Mouse (Mus musculus) inflammation-experienced regulatory T-cells, adult 6 months (primary cell): ENCODE data around the gene Kdm2a. TPM values are rescaled to one million over a fixed set of nuclear protein-coding genes. Genes with fewer than 3 reads are reported as not detected.

Source experiments
- ATAC-seq: one replicate; pipeline ENCODE4 v1.8.0; 2017
- polyA plus RNA-seq, 3 experiments: library from polyadenylated mRNA; unstranded; fragments of 100-300 nt; shearing (Covaris generic); gene quantifications; one replicate each; pipeline ENCODE4 v1.2.1; 2017

The Kdm2a gene
- polyA plus RNA-seq, result 10 to 100 TPM; 67.5 to 97.8 (median 86.3) TPM

DNA sequence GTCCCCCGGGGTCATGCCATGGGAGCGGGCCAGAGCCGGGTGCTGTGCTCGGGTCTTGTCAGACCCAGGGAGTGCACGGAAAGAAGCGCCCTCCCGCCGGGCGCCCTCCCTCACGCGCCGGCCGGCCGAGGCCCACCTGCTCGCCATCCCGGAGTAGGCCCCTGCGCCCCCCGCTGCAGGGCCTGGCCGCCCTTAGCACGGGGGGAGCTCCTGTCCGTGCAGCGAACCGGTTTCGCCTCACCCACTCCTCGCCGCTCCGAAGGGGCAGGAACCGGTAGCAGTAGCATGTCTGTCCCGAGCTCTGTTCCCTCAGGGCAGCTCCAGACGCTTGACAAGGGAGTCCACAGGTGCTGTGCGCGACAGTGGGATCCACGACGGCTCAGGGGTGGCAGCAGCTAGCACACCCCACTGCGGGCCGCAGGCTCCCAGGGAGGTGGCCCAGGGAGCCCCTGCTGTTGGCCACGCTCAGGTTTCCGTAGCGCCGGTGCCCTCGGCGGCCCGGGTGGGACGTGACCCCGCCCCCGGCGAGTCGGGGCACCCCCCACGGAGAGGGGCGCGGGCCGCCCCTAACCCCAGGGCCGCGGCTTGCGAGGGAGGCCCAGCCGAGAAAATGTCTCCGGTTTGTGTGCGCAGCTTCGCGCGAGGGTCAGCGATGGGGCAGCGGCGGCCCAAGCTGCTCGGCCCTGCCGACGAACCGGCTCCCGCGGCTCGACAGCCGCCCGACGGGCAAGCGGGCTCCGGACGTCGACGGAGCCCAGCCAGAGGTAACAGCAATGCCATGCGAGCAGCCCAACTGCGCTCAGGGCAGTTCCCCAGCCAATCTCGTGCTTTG lies at the start of gene Kdm2a:
Gene Kdm2a, minus strand, starts transcription at position 488 of the 832 bp plus-strand sequence.
- ATAC-seq, result peak; percentile 33

GRCm38 (mm10) chr19:4447445-4447844 lies 49.4 kb upstream of the Kdm2a start:
- no peak for ATAC-seq

DNA sequence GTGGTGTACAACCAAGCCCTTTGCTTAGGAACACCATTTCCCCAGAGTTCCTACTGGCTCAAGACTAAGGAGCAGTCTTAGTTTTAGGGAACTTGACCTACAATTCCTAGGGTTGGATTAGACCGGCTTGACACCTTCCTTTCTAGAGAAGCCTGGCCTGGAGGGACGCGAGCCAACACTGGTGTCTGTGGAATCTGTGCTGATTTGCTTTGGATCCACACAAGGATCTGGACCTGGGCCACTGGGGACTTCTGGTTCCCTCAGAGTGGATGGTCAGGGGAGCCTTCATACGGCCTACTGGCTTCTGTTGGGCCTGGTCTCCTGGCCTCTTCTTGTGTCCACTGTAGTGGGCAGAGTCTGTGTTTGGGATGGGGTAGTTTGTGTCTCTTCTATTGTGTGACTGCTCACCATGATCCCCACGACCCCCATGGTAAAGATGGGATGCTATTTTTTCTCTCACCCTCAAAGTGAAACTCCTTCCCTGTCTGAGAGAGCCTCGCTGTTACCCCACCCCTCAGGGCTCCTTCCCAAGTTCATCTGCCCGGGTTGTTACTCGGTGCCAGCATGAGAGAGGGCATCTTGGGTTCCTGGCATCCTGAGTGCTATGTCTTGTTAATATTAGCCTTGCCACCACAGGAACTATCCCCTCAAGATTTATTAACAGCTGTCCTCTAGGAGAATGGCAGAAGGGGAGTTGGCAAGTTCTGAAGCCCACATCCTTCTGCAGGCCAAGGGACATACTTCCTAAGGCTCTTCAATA lies 48.8 kb upstream of the Kdm2a start:
- ATAC-seq, result no peak

DNA sequence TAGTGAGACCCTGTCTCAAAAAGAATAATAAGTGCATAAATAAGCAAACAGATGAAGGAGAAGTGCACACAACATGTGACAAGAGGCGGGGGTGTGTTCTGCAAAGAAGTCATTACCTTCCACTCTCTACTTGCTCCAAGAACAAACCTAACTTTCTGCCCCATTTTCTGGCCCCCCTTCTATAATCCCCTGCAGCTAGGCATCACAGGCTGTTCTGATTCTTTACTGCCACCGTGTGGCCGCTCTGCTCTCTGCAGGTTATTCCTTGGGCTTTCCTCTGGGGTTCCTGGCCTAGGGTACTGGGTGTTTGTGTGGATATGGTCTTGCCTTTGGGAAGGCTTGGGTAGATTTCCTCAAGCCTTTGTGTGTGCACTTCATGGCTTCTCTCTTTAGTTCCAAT lies 44.3 kb upstream of the Kdm2a start:
- peak; percentile 52 for ATAC-seq

- no peak for ATAC-seq
Measured at GRCm38 (mm10) chr19:4441621-4442161, 43.6 kb upstream of the Kdm2a start.

DNA sequence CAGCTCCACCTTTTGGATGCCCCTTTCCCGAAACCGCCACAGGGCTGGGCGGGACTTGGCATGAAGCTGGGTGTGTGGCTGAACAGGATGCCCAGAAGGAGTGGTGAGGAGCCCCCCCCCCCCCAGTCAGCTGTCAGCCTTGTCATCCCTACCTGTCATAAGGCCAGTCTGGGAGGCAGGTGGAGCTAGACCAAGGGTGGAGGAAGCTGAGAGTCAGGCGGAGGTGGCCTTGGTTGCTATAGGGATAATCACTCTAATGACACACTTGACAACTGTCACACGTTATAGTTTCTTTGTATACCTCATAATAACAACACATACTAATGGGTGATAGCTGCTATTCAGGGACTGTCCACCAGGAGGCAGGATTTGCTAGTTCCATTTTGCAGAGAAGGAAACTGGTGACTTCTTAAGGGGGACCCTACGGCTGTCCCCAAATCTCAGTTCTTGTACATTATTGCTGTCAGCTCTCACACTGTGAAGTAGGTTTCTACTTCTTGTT lies 43.1 kb upstream of the Kdm2a start:
- ATAC-seq, result peak; percentile 41

DNA sequence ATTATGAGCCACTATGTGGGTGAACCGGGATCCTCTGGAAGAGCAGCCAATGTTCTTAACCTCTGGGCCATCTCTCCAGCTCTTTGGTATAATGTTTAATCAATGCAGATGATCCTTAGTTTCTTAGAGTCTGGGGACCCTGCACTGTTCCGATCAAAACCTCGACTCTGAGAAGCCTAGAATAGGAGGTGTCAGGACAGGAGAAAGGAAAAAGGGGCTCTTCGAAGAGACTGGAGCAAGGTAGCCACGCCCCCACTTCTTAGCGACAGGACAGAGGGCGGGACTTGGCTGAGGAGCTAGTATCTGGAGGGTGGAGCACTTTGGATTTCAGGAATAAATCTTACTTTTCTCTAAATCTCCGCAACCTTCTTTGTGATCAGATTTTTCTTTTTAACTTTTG lies 42.1 kb upstream of the Kdm2a start:
- no peak for ATAC-seq

DNA sequence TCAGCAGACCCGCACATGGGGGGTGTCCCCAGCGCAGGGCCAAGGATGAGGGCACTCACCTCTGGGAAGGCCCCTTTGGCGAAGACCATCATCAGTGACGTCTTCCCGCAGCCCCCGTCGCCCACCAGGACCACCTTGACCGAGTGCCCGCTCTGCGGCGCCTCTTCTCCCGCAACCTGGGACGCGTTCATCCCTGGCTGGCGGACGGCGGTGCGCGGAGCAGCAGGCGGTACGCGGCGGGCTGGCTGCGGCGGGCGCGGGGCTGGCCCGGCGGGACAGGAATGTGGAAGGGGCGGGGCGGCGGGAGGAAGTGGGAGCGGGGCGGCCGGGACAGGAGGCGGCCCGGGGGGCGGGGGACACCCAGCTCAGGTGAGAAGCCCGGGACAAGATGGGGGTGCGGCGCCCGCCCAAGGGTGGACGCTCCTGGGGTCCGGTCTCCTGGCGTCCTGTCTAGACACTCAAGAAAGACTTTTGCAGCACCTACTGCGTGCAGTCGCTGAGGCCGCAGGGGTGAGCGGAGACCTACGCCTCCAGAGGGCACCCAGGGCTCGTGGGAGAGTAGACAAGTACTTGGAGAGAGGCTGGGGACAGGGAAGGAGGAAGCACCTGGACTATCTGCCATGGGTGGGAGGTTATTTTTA lies 41.2 kb upstream of the Kdm2a start, which contains the start of gene Rhod:
Gene Rhod, minus strand, starts transcription at position 272 of the 641 bp plus-strand sequence.
- ATAC-seq, result no peak

- no peak for ATAC-seq
Measured at GRCm38 (mm10) chr19:4438791-4439160, 40.7 kb upstream of the Kdm2a start.

GRCm38 (mm10) chr19:4437886-4438285 lies 39.8 kb upstream of the Kdm2a start:
- ATAC-seq, result no peak

- ATAC-seq, result no peak
Measured at GRCm38 (mm10) chr19:4436254-4436653, 38.2 kb upstream of the Kdm2a start.

DNA sequence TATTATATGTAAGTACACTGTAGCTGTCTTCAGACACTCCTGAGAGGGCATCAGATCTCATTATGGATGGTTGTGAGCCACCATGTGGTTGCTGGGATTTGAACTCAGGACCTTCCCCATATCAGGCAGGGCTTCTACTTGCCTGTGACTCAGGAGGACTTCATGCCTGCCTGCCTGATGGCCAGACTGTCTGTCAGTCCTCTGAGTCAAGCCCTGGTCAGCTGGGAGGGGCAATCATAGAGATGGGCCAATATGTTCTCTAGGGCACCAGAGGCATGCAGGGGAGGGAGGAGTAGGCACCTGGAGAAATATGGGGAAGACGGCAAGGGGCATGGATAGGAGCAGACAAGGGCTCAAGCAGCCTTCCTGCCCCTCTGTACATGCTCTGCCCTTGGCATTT lies 36.9 kb upstream of the Kdm2a start:
- no peak for ATAC-seq

- no peak for ATAC-seq
Measured at GRCm38 (mm10) chr19:4433756-4434155, 35.7 kb upstream of the Kdm2a start.

DNA sequence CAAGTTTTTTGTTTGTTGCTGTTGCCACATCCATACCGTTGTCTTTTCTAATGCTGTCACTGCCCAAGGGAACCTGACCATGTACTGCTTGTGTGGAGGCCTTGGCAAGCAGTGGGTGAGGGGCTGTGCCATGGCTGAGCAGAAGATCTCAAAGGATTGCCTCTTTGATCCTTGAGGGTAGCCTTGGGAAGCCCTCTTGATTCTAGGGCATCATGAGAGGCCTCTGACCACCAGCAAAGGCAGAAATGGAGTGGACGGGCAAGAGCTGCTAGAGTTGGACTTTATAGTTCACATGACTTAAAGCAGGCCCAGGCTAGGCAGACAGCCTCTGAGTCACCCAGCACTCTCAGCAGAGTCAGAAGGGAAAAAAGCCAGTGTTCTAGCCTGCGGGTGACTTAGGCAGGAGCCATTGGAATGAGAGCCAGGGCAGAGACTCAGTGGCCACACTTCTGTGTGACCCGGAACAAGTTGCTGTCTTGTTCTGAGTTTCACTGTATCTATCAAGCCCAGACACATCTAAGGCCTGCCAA lies 32.1 kb upstream of the Kdm2a start:
- ATAC-seq, result no peak

- ATAC-seq, result no peak
Measured at GRCm38 (mm10) chr19:4425610-4426366, 27.7 kb upstream of the Kdm2a start.

GRCm38 (mm10) chr19:4423021-4423420 lies 24.9 kb upstream of the Kdm2a start:
- no peak for ATAC-seq

GRCm38 (mm10) chr19:4422581-4422980 lies 24.5 kb upstream of the Kdm2a start:
- ATAC-seq, result no peak

GRCm38 (mm10) chr19:4420153-4420910 lies 22.2 kb upstream of the Kdm2a start:
- ATAC-seq, result no peak

DNA sequence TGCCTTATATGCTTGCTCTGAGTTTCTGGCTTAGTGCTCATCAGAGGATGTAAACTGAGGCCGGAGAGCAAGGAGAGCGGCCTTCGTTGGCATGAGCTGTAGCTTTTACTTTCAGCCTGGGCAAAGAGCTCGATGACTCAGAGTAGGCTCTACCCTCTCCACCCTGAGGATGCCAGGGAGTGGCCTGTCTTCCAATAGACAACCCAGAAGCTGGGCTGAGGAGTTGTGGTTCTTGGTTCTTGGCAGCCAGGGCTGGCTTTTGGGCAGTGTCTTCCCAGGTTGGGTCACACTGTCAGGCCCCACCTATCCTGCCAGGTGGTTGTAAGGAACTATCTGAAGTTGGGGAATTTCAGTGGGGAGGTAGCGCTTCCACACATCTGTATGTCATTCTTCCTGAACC lies 21.6 kb upstream of the Kdm2a start:
- ATAC-seq, result no peak

DNA sequence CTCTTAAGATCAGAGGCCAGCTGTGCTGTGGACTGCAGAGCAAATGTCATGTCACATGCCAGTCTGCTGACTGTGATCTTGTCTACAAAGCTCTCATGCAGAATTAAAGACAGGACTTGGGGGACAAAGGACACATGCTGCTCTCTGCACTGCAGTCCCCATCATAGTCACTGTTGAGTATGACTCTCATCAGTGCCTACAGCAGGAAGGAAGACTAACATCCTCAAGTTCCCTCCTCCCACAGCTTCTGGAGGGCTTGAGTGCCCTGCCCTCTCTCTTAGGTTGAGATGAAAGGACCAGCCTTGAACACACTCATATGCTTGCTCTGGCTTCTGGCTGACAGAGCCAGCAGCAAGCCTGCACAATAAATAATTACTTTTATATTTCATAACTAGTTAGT lies 19.6 kb upstream of the Kdm2a start:
- no peak for ATAC-seq

- peak; percentile 38 for ATAC-seq
Measured at GRCm38 (mm10) chr19:4417183-4417582, 19.1 kb upstream of the Kdm2a start.
